9 mouse cellular contexts compared by ENCODE assay signal in the genomic region with DNA sequence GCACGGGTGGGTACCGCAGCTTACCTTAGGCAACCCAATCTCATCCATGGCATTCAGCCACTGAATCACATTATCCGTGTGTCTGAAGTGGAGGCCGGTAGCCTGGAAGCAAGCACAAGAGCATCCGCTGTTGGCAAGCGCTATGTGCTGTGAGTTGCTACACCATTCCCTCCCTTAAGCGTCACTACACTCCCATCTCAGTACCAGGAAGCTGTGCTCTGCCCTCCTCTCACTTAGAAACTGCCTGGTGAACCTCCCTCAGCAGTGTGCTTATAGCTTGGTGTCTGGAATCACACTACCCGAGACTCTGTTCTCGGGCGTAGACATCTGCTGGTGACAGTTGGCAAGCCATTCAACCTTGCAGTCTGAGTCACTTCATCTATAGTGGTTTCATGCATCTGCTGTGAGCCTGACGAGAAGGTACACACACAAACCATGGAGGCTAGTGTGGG. TPM values are rescaled to one million over a fixed set of nuclear protein-coding genes. Genes with fewer than 3 reads are reported as not detected.
DNase-seq lines count a peak whose midpoint lies in the region; ATAC-seq and TF ChIP-seq lines count a peak whose summit lies in the region.
"Had no signal": no experiment of that assay in that cellular context is flagged by ENCODE, and none has a peak within 500 bp of the region (broad histone marks: within the 10 kb centered on the region; RNA-seq: fewer than 3 reads in every experiment).

No protein-coding gene starts in this region.

- H3K27ac ChIP-seq in hindbrain, embryonic 14.5 days, result peak overlapping the region; percentile 34; the same call in 1 of the 2 replicates
- H3K27ac ChIP-seq in hindbrain, embryonic 10.5 days, result no peak overlapping the region
- 0 out of 2 replicates have a peak overlapping the region, but pooled peaks have one; percentile 33 for H3K27ac ChIP-seq in cerebellum, adult 2 months (ENCODE audit: insufficient read depth, low read length)
- H3K27ac ChIP-seq: neural tube, embryonic 12.5 days had no signal

- H3K9ac ChIP-seq in hindbrain, embryonic 14.5 days, result no peak overlapping the region
- H3K9ac ChIP-seq: neural tube, embryonic 12.5 days had no signal

- H3K9me3 ChIP-seq in hindbrain, embryonic 14.5 days (ENCODE audit: control insufficient read depth, low read length), result no peaks in the 10 kb centered on the region
- H3K9me3 ChIP-seq in hindbrain, embryonic 10.5 days, result no peaks in the 10 kb centered on the region
- H3K9me3 ChIP-seq: neural tube, embryonic 12.5 days had no signal

- no peak overlapping the region for H3K4me2 ChIP-seq in hindbrain, embryonic 14.5 days (replicated peaks)
- H3K4me2 ChIP-seq: neural tube, embryonic 12.5 days had no signal

- no peak overlapping the region for H3K4me3 ChIP-seq in hindbrain, embryonic 14.5 days (replicated peaks; ENCODE audit: low read length)
- H3K4me3 ChIP-seq in hindbrain, embryonic 10.5 days, result no peak overlapping the region
- no peak overlapping the region for H3K4me3 ChIP-seq in cerebellum, adult 2 months (replicated peaks; ENCODE audit: insufficient read depth, low read depth, low read length)
- H3K4me3 ChIP-seq: neural tube, embryonic 12.5 days had no signal

- peak; percentile 40; the same call in 1 of the 2 replicates for ATAC-seq in hindbrain, embryonic 14.5 days (ENCODE audit: low FRiP score)
- no peak for ATAC-seq in erythroid progenitor cell, adult 5-6 weeks (replicated peaks; ENCODE audit: low FRiP score, poor library complexity, severe bottlenecking)

- TF ChIP-seq POLR2A in cerebellum, adult 2 months (IDR thresholded peaks at IDR 0.05; ENCODE audit: borderline replicate concordance, insufficient read depth, low read length), result no peak

- DNase-seq in hindbrain, embryonic 14.5 days (ENCODE audit: low spot score), result no peak
- DNase-seq in hindbrain, embryonic 10.5 days (ENCODE audit: low spot score), result no peak
- DNase-seq in cerebellum, adult 2 months, result peak; percentile 58 to 74
- peak; percentile 65 for DNase-seq in layer of hippocampus, adult 11-12 months (ENCODE audit: low spot score)
- peak; percentile 78 to 82 for DNase-seq in right cerebral cortex, adult 2 months (ENCODE audit: low spot score in 2 of 2)
- no peak for DNase-seq in gastrocnemius, postnatal 10 days
- DNase-seq in lung, postnatal 10 days, result no peak

- 0 out of 2 replicates have a peak, but pooled peaks cover 3% of the 10 kb centered on the region for H3K4me1 ChIP-seq in hindbrain, embryonic 14.5 days (replicated peaks; ENCODE audit: control insufficient read depth, insufficient read depth, low read length)
- H3K4me1 ChIP-seq in hindbrain, embryonic 10.5 days (replicated peaks), result peaks cover 8% of the 10 kb centered on the region
- H3K4me1 ChIP-seq in cerebellum, adult 2 months (ENCODE audit: control insufficient read depth, insufficient read depth, low read length), result peaks cover 21% of the 10 kb centered on the region
- H3K4me1 ChIP-seq: neural tube, embryonic 12.5 days had no signal

- H3K36me3 ChIP-seq in hindbrain, embryonic 14.5 days (replicated peaks; ENCODE audit: control insufficient read depth, insufficient read depth), result peaks cover 16% of the 10 kb centered on the region; the same call in 1 of the 2 replicates
- H3K36me3 ChIP-seq in hindbrain, embryonic 10.5 days, result peaks cover 11% of the 10 kb centered on the region

- 82% methylated on average over 11 of the region's 11 CpGs for WGBS in hindbrain, embryonic 14.5 days
- 90% methylated on average over 11 of the region's 11 CpGs for WGBS in hindbrain, embryonic 10.5 days
- WGBS in cerebellum, adult 2 months, result 16% methylated on average over 11 of the region's 11 CpGs

- H3K27me3 ChIP-seq in hindbrain, embryonic 14.5 days (ENCODE audit: control insufficient read depth, insufficient read depth, low read length), result no peaks in the 10 kb centered on the region
- H3K27me3 ChIP-seq in hindbrain, embryonic 10.5 days (ENCODE audit: insufficient read depth, poor library complexity, severe bottlenecking), result no peaks in the 10 kb centered on the region
- no peaks in the 10 kb centered on the region for H3K27me3 ChIP-seq in cerebellum, adult 2 months (ENCODE audit: control insufficient read depth, insufficient read depth, low read length)
- H3K27me3 ChIP-seq: neural tube, embryonic 12.5 days had no signal

- TF ChIP-seq CTCF in cerebellum, adult 2 months (IDR thresholded peaks at IDR 0.05; ENCODE audit: borderline replicate concordance, insufficient read depth, low read depth, low read length), result no peak

RNA-seq across cellular contexts. Expression of a gene that starts 58.9 kb away (rescaled TPM):
- 19.6 and 24.7 TPM in 2 replicates for polyA plus RNA-seq in hindbrain, embryonic 14.5 days (2014; fragmentation: Nextera tagmentation; extraction: Ambion mirVana)
- 25.2 and 28.9 TPM in 2 replicates for polyA plus RNA-seq in hindbrain, embryonic 10.5 days (2016; fragmentation: Nextera tagmentation; extraction: Ambion mirVana)
- 21.0 and 21.5 TPM in 2 replicates for polyA plus RNA-seq in cerebellum, adult 2 months (2012; rRNA removed)
- 10 to 100 TPM; 38.7 to 60.1 TPM for total RNA-seq in gastrocnemius, postnatal 10 days (2021)
- 33.2 and 83.8 TPM in 2 replicates for total RNA-seq in erythroid progenitor cell, adult 5-6 weeks (2015; ENCODE audit: low replicate concordance)
- 30.0 and 35.0 TPM in 2 replicates for total RNA-seq in erythroid progenitor cell, adult 5-6 weeks (2017; ENCODE audit: low replicate concordance)

Comparison
In these comparisons a context has a peak if more than half of its experiments do, and no peak if none do; other contexts are left out.
1. DNase-seq: peak in cerebellum, adult 2 months (2 of 2), layer of hippocampus, adult 11-12 months (single experiment) and right cerebral cortex, adult 2 months (2 of 2); none in hindbrain, embryonic 14.5 days (single experiment), hindbrain, embryonic 10.5 days (single experiment), gastrocnemius, postnatal 10 days (single experiment) and lung, postnatal 10 days (single experiment).